Mouse (Mus musculus) fat pad, adult 2 months (tissue): ENCODE results near the gene Prss33.

Source experiments
- DNase-seq: peaks from one replicate; pipeline ENCODE4 v3.0.0-alpha.2; 2011; ENCODE audit warnings: low read depth, low spot score; ENCODE audit errors: extremely low read depth

The Prss33 gene

GRCm38 (mm10) chr17:23828271-23829001 lies 7.4 kb downstream of the Prss33 start:
- DNase-seq = no peak

GRCm38 (mm10) chr17:23825591-23825990 lies 10.3 kb downstream of the Prss33 start:
- DNase-seq = no peak

GRCm38 (mm10) chr17:23823614-23824013 lies 12.2 kb downstream of the Prss33 start:
- DNase-seq = no peak

GRCm38 (mm10) chr17:23823018-23823417 lies 12.8 kb downstream of the Prss33 start:
- DNase-seq = no peak

GRCm38 (mm10) chr17:23822094-23822493 lies 13.8 kb downstream of the Prss33 start:
- no peak for DNase-seq

- DNase-seq = no peak
Measured at GRCm38 (mm10) chr17:23820731-23821130, 15.1 kb downstream of the Prss33 start.

GRCm38 (mm10) chr17:23819235-23819634 lies 16.6 kb downstream of the Prss33 start:
- no peak for DNase-seq

GRCm38 (mm10) chr17:23818579-23818978 lies 17.3 kb downstream of the Prss33 start:
- no peak for DNase-seq

- no peak for DNase-seq
Measured at GRCm38 (mm10) chr17:23815641-23816040, 20.2 kb downstream of the Prss33 start.

GRCm38 (mm10) chr17:23807918-23808317 lies 27.9 kb downstream of the Prss33 start:
- DNase-seq = no peak

- no peak for DNase-seq
Measured at GRCm38 (mm10) chr17:23806867-23807266, 29.0 kb downstream of the Prss33 start.

- DNase-seq = no peak
Measured at GRCm38 (mm10) chr17:23804426-23805085, 31.3 kb downstream of the Prss33 start.

- DNase-seq = no peak
Measured at GRCm38 (mm10) chr17:23803366-23804041, 32.4 kb downstream of the Prss33 start.

GRCm38 (mm10) chr17:23802746-23803365 lies 33.0 kb downstream of the Prss33 start:
- peak; percentile 96 for DNase-seq

- DNase-seq = no peak
Measured at GRCm38 (mm10) chr17:23801627-23802026, 34.2 kb downstream of the Prss33 start.

GRCm38 (mm10) chr17:23797316-23797715 lies 38.5 kb downstream of the Prss33 start:
- no peak for DNase-seq

- DNase-seq = no peak
Measured at GRCm38 (mm10) chr17:23795323-23795722, 40.5 kb downstream of the Prss33 start.

GRCm38 (mm10) chr17:23791079-23791357 lies 44.8 kb downstream of the Prss33 start:
- DNase-seq = no peak

GRCm38 (mm10) chr17:23790269-23791078 lies 45.4 kb downstream of the Prss33 start, which contains the start of gene Srrm2:
TSS of gene Srrm2 (plus strand) at chr17:23790532.
- DNase-seq = no peak

GRCm38 (mm10) chr17:23789749-23790268 lies 46.0 kb downstream of the Prss33 start:
- DNase-seq = no peak

- DNase-seq = no peak
Measured at GRCm38 (mm10) chr17:23788973-23789372, 46.9 kb downstream of the Prss33 start.
